Mouse (Mus musculus): ENCODE measurements around the gene Frat2.
"Not testable (repeated sequence)": the region's sequence is repeated elsewhere in the genome, so short reads cannot be mapped to it uniquely, and the experiment has no call there.

Frat2 gene

DNA sequence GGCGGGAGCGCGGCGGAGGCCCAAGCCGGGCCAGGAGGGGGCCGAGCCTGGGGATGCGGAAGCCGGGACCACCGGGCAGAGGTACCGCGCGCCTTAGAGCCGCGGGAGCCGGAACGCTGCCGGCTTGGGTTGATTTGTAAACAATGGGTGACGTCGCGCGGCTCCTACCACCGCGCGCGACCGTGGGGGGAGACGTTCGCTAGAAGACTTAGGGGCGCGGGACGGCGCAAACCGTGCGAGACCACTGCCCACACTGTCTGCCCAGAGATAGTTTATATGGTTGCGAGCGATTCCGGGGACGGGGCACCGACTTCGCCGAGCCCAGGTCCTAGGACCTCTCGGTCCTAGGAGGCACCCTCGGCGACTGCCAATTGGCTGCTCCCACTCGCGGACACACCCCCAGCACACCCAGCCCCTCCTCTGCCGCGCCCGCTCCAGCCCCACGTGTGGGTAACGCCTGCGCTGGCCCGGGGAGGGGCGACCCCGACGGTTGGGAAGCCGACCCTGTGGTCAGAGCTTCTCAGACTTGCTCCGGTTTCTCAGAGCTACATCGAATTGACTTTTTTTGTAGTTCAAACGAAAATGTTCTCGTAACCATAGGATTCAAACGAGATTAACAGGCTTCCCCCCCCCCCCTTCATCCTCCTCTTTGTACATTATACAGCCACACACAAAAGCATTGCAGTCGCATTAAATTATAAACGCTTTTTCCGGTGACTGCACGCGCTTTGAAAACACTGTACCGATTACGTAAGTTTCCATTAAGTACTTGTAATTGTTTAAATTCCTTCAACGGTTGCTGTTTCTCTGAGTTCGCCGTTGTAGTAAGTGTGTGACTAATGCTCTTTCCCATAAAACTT lies at the start of gene Frat2:
Gene Frat2 (minus strand): TSS at position 141 of the 860 bp plus-strand sequence.
- DNase-seq (ENCODE audit: low spot score in 2 of 2), result peak; percentile 88 to 89

DNA sequence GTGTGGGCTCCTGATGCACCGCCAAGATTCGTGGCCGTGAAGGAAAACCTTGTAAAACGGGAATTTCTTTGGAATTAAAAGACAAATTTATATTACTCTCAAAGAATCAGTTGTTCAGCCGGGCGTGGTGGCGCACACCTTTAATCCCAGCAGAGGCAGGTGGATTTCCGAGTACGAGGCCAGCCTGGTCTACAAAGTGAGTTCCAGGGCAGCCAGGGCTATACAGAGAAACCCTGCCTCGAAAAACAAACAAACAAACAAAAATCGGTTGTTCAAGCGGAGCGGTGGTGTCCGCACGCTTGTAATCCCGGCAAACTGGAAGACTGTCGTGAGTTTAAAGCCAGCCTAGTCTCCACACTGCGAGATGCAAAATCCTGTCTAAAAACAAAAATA lies 48.4 kb upstream of the Frat2 start:
- DNase-seq (ENCODE audit: low spot score in 2 of 2), result no peak

DNA sequence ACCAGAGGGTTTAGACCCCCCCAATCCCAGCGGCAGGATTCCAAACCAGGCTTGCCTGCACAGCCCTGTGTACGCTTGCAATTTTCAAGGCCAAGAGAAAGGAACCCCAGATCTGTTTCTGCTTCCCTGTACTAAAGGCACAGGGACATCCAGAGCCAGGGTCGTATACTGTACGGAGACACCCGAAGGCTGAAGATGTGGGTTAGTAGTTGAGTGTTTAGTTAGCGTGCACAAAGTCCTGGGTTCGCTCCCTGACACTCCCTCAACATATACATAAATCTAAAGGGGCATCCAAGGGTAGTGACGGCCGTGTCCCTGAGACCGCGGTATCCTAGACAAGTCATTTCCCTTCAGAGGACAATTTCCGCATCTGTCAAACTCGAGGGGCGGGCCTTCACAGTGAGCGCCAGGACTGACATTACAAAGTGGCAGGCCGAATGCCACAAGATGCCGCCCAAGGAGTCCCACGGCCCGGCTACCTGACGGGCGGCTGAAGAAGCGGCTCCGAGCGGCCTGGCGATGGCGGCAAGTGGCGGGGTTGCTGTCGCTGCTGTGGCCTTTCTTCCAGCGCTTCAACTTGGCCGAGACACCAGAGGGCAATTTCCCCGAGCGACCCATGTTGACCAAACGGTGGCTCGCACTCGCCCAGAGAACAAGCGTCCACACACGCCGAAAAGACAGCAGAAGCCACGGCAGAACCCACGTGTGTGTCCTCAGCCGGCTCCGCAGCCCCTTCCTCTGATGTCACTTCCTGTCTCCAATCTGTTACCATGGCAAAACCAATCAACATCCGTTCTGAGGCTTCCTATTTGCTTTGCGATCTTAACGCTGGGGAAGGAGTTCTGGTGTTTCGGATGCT lies 47.8 kb upstream of the Frat2 start, which contains the start of gene Rrp12:
Gene Rrp12 (minus strand): TSS at position 714 of the 859 bp plus-strand sequence.
- DNase-seq (ENCODE audit: low spot score in 2 of 2), result peak; percentile 86 to 88

DNA sequence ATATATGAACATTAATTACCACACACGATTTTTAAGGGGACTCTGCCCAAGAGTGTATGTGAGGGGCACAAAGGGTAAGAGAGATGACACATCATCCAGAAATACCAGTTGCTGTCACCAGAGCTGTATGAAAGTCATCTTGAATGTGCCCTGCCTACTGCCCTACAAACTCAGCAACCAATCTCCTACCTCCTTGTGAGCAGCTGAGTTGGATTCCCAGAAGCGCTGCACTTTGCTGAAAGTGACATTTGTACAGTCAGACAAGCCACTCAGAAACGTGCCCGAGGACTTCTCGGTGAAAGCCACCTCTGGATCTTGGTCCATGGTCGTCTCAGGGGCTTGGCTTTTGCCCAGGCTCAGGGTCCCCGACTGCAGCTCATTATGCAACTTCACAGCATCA lies 47.0 kb upstream of the Frat2 start:
- no peak for DNase-seq (ENCODE audit: low spot score in 2 of 2)

DNA sequence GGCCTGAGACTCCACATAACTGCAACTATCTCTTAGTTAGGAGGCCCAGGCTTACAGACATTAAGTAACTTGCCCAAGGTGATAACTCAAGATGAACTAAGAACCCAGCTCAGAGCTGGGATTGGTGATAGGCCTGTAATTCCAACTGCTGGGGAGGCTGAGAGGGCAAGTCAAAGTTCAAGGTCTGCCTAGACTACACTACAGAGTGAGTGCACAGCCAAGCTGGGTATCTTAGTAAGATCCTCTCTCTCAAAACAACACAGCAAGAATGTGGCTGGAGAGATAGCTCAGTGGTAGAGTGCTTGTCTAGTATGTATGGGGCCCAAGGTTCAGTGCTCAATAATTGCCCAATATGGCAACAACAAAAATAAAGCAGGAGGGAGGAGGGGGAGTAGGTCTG lies 40.3 kb upstream of the Frat2 start:
- DNase-seq (ENCODE audit: low spot score in 2 of 2), result no peak

DNA sequence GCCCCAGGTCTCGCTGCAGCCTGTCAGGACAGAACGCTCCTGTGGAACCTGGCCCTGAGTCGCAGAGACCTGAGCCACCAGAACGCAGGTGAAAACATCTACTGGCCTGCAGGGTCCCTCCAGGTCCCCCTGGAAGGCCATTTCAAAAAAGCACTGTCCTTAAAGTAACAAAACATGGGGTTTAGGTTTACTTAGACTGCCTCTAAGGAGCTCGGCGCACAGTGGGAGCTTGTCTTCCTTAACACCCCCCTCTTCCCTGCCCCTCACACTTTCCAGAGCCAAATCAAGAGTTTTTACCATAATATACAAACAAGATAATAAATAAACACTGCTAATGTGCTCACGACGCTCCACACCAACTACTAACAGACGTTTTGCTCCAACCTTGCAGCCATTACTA lies 36.0 kb upstream of the Frat2 start:
- no peak for DNase-seq (ENCODE audit: low spot score in 2 of 2)

DNA sequence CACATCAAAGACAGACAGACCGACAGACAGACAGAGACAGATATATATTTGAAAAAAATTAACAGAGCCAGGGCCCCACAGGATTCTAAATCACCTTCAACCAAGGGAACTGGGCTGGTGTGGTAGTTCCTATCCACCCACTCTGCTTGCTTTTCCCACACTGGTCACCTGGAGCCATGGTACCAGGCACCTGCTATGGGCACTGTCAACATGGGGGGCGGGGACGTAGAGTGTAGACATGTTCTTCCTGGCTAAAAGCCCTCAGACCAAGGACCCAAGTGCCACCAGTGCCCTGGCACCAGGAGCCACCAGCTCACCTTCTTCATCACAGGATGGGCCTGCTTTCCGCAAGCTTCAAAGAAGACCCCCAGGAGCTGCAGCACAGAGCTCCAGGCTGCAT lies 33.9 kb upstream of the Frat2 start:
- DNase-seq (ENCODE audit: low spot score in 2 of 2), result no peak

DNA sequence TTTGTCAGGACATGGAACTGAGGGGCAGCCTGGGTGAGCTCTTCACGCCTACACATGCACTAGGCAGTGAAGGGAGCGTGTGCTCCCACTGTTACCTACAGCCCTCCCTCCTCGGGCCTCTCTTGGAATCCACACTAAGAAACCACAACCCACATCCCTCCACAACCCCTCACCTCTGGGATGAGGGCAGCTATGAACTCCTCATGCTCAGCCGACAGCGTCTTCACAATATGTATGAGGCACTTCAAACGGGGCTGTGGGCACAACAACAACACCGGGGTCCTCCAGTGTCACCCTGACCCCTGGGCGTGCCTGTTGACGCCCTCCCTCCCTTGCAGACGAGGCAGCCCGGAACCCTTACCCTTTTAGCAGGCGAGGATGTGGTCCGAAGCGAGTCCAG lies 26.4 kb upstream of the Frat2 start:
- DNase-seq (ENCODE audit: low spot score in 2 of 2), result peak in 1 of 2 experiments; percentile 6

DNA sequence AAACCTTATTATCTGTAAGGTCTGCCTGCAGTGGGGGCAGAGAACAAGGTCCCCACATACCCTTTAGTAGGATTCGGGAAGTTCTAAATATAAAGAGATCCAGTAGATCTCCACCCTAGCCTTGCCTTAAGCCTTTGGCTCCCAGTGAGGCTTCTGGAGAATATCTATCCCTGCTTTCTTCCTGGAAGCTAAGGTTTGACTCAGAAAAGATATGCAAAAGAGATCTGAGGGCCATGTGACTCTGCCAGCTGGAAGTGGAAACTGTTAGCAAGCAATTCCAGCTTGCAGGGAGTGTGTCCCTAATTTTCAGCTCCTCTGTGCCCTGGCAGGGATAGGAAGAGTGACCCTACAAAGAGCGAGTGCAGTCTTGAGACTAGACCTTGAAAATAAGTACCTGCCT lies 24.4 kb upstream of the Frat2 start:
- DNase-seq (ENCODE audit: low spot score in 2 of 2), result no peak

DNA sequence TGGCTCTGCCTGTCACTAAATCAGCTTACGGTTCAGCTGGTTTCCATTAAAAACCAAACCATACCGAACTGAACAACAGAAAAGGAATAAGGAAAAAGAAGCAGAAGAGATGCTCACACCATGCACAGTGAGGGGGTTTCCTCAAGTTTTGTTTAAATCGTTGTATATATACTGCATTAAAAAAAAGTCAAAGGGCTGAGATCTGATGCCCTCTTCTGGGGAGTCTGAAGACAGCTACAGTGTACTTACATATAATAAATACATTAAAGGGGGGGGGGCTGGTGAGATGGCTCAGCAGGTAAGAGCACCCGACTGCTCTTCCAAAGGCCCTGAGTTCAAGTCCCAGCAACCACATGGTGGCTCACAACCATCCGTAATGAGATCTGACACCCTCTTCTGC lies 22.0 kb upstream of the Frat2 start:
- DNase-seq (ENCODE audit: low spot score in 2 of 2), result not testable (repeated sequence)

DNA sequence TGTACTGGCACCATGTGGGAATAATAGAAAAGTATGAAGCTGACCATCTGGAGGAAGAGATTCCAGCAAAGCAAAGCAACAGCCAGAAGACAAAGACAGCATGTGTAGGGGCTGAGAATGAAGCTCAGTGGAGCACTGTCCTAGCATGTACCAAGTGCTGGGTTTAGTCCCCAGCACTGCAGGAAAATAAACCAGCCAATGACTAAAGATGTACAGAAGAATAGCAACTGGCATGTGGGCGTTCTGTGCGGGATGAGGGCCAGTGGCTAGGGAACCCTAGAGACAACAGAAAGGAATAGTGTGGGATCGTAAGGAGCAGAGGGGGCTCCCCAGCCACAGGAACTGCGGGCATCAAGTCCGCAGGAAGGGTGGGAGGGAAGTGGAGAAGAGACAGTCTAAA lies 21.4 kb upstream of the Frat2 start:
- no peak for DNase-seq (ENCODE audit: low spot score in 2 of 2)

DNA sequence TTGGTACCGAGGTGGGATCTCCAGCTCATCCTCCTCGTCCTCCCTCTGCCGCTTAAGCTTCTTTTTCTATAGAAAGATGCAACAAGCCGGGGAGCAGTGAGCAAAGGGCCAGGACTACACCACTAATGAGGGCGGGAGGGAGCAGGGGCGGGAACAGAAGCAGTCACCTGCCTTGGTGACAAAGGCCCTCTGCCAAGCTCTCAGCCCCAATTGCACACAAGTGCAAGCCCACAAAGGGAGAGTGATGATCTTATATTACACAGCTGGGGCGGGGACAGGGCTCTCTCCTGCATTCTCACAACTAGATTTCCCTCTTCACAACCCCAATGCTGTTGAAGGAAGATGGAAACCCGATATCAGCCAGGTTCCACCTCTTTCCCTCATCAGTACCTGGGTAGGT lies 18.8 kb upstream of the Frat2 start:
- DNase-seq (ENCODE audit: low spot score in 2 of 2), result no peak

DNA sequence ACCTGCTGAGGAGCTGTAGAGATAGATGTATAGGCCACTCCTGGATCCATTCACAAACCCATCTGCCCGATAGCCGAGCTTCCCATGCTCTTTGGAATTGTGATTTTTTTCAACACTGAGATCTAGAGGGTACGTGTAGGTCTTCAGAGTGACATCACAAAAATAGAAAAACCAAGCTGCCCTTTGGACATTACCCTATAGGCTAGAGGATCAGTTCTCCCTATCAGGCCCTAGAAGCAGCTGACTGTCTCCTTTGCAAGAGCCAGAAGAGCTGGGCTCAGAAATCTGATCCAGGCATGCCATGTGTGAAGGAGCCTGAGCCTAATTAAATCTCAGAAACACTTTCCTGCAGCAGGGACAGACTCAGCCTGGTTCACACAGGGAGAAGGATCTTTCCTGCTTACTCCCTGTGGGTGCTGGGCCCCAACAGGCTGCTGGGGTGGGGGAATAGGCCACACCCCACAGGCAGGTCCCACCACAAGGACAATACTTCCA lies 9.9 kb upstream of the Frat2 start:
- DNase-seq (ENCODE audit: low spot score in 2 of 2), result no peak

DNA sequence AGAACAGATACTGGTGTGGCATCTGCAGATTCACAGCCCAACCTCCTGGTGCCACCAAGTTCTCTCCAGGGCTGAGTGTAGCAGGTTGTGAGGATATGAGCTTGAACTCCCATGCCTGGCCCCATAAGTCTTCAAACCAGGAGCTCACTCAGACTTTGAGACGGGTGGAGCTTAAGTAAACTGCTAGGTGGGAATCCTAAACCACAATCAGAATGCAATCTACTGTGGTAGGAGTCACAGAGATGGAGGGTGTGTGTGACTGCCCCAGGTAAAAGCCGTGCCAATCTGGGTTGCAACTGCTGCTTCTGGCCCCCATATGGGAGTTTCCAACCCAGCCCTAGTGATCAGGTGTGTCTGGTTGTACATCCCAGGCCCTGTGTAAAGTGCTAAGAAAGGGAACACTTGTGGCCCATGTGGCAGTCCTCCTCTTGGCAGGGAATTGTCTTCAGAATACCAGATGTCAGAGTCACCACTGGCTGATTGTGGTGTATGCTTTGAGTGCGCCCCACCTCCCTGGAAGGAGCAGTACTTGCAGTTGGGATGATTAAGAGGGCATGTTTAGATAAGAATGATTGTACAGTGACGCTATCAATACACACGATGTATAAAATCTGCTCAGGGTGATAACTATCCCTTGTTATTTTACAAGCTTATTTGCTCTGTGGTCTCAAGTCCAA lies 9.3 kb upstream of the Frat2 start:
- no peak for DNase-seq (ENCODE audit: low spot score in 2 of 2)

DNA sequence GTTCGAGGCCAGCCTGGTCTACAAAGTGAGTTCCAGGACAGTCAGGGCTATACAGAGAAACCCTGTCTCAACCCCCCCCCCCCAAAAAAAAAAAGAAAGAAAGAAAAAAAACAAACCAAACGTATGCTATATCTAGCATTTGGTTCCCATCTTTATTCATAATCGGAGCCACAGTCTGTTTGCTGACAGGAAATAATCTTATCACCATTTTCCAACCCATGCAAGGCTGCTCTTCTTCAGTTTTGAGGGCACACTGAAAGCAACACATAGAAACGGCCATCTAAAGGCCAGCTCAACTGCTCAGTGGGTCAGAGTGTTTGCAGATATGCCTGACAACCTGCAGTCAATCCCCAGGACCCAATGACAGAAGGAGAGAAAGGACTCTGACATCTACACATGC lies 4.5 kb upstream of the Frat2 start:
- no peak for DNase-seq (ENCODE audit: low spot score in 2 of 2)

DNA sequence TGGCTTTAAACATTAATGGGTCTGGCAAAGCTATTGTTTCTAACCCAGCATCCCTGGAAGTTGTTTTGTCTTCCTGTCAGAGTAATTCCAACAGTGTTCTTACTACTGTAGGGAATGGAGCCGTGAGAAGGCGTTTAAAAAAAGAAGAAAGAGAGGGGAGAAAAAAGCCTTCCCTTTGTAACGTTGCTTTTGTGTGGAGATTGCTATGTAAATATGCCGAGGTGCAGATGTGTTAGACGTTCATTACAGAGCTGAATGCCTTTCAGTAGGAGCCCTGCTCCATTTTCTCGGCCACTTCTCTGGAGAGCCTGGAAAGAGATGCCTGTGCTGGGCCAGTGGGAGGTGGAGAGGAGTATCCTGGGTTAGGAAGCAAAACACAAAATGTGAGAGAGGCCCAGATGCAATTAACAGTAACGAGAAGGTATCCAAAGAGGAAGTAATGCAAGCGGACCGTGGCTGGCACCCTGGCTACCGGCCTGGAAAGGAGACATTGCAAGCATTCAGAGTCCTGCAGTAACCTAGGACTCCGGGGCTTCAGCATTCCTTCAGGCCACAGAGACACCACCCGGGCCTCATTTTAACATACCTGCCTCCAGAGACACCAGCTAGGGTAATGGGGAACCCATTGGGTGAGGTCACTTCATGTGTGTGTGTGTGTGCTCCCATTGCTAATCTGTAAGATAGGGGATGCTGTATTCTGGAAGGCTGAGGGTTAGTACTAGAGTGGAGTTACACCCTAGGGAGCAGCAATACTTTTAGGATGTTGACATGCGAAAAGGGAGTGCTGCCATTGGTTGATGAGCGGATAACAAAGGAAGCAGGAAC lies 3.0 kb upstream of the Frat2 start:
- no peak for DNase-seq (ENCODE audit: low spot score in 2 of 2)

DNA sequence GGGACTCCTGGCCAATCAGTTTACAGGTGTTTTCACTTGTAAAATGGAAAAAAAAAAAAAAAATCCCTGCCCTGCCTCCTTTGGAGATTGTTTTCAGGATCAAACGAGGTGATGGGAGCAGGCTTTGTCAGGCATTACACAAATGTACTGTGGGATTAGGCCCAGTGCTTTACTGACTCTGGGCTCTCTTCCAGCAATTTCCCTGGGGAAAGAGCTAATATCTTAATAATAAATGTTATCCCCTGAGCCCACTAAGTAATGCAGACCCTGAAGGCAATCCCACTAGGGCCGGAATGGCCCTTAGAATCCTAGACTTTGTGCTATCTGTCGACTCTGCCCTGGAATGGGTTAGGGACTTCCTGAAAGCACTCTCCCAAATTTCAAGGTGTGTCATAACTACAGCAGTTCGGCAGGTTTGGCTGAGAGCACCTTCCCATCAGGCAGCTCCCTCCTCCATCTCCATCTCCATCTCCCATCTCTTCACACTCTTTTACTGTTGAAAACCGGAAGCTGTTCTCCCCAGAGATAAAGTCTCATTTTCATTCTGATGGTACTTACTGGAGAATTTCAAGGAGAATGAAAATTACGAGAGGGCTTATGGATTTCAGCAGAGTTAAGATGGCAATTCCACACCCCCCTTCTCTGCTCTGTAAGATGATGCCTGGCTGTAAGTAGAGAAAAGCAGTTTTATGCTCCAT lies 2.2 kb upstream of the Frat2 start:
- DNase-seq (ENCODE audit: low spot score in 2 of 2), result no peak

DNA sequence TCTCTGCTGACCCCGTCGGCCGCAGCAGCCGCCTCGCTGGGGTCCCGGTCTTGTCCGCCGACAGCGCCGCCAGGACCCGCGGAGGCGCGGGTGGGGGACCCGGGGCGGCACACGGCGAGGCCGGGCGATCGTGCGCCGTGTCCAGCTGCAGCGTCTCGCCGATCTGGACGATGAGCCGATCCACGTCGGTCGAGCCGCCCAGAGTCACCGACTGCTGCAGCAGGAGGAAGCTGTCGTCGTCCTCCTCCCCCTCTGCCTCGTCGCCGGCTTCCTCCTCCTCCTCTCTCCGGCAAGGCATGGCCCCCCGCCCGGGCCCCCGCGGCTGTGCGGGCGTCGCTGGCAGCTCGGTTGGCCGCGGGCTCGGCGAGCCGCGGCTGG lies 329 bp downstream of the Frat2 start:
- DNase-seq (ENCODE audit: low spot score in 2 of 2), result peak; percentile 56 to 61

DNA sequence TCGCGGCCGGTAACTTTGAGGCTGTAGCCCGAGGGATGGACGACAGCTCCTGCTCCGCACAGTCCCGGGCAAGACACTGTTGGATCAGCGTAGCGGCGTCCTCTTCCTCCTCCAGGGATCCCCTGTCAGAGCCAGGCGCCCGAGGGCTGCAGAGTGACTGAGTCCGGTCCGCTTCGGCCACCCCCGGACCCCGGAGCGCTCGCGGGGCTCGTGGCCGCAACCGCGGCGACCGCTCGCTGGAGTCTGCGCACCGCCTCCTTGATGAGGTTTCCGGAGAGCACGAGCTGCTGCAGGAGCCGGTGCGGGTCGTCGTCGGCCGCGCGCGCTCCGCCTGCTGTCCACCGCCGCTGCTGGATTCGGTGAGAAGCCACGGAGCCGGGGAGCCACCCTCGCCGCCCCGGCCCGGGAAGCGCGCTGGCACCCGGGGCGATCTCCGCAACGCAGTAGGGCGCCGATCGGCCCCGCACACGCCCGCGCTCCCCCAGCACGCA lies 796 bp downstream of the Frat2 start:
- DNase-seq (ENCODE audit: low spot score in 2 of 2), result peak; percentile 33 to 36

DNA sequence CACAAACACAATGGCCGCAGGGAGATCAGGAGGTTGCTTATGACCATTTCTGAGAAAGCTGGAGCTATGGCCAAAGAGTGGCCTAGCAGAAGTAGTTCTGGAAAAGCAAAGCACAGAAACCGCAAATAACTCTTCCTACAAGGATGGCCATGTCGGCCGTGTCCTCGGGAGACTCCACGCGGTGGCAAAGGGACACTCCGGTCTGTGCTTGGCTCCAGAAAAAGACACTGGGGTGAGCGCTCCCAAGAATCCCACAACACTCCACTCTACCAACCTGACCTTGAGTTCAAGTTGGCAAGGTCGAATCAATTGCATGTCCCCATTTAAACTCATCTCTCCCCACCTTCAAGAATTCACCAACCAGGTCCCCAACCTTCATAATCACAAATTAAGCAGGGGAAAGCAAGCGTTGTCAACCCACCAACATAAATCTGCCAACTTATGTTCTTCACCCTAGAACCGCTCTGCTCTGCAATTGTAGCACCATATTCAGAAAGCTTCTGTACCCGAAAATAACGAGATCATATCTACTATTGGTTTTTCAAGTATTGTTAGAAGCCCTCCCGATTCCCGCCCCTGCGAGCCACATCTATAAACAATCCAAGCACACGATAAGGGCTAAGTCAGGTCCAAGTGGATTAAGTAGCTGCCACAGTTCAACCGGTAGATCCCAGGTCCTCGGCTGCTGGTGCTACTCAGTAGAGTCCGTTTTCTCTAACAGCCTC lies 1.4 kb downstream of the Frat2 start:
- no peak for DNase-seq (ENCODE audit: low spot score in 2 of 2)

Data from spleen, postnatal 36 days (tissue).